Mouse (Mus musculus): ENCODE data around the gene Fam118a.

DNA sequence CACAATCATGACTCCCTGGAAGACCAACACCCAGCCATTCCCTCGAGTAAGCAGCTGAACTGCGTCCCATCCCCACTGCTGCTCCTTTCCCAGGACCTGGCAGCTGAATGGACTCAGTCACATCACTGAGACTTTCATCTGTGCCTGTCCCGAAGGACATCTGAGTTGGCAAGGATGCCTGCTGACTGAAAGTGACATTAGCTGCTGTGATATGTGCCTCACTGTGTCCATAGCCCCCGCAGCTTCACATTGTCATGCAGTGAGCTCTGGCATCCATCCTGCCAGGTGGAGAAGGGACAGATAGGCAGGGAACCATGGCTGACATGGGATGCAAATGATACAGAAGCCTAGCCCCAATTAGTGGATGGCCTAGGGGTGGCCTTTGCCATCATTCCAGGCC lies 26.4 kb downstream of the Fam118a start:
- TF ChIP-seq CTCF (IDR thresholded peaks at IDR 0.05; ENCODE audit: control insufficient read depth, insufficient read depth, insufficient read length) (no peak), USF1 (IDR thresholded peaks at IDR 0.05; ENCODE audit: low read depth) (no peak), CEBPB (IDR thresholded peaks at IDR 0.05; ENCODE audit: low read depth) (no peak)
